Mouse (Mus musculus): ENCODE measurements around the gene Pram1. TPM values are rescaled to one million over a fixed set of nuclear protein-coding genes. Genes with fewer than 3 reads are reported as not detected.

The Pram1 gene
- polyA plus RNA-seq, 1 experiment from 2014 or later, result 4.2 TPM

- Histone ChIP-seq H3K9me3 (replicated peaks) (no peaks in the 10 kb centered on the region), H3K27me3 (no peaks in the 10 kb centered on the region), H3K4me1 (replicated peaks) (peaks cover 27% of the 10 kb centered on the region), H3K9ac (no peak overlapping the region), H3K4me2 (no peak overlapping the region), H3K4me3 (replicated peaks) (no peak overlapping the region), H3K36me3 (replicated peaks) (peaks cover 70% of the 10 kb centered on the region), H3K27ac (replicated peaks) (peak overlapping the region; percentile 38; the same call in 1 of the 2 replicates)
- 11% methylated on average over 3 of the region's 3 CpGs for WGBS (ENCODE audit: insufficient replicate concordance)
- ATAC-seq (ENCODE audit: insufficient read depth), result peak; percentile 80
These were observed 29.0 kb downstream of the Pram1 start for GRCm38 (mm10) chr17:33666813-33667212.

- Histone ChIP-seq H3K4me3 (replicated peaks) (no peak overlapping the region), H3K27me3 (no peaks in the 10 kb centered on the region), H3K36me3 (replicated peaks) (peaks cover 55% of the 10 kb centered on the region), H3K9ac (no peak overlapping the region), H3K27ac (replicated peaks) (no peak overlapping the region), H3K4me2 (no peak overlapping the region), H3K9me3 (replicated peaks) (no peaks in the 10 kb centered on the region), H3K4me1 (replicated peaks) (peaks cover 40% of the 10 kb centered on the region)
- ATAC-seq (ENCODE audit: insufficient read depth), result no peak
- WGBS (ENCODE audit: insufficient replicate concordance), result 88% methylated on average over 3 of the region's 3 CpGs
These were observed 31.8 kb downstream of the Pram1 start for GRCm38 (mm10) chr17:33669681-33670080.

- WGBS (ENCODE audit: insufficient replicate concordance), result 77% methylated on average over 1 of the region's 1 CpGs
- Histone ChIP-seq H3K27ac (replicated peaks) (no peak overlapping the region), H3K9ac (no peak overlapping the region), H3K4me3 (replicated peaks) (no peak overlapping the region), H3K27me3 (no peaks in the 10 kb centered on the region), H3K36me3 (replicated peaks) (peaks cover 47% of the 10 kb centered on the region), H3K9me3 (replicated peaks) (no peaks in the 10 kb centered on the region), H3K4me2 (no peak overlapping the region), H3K4me1 (replicated peaks) (peaks cover 41% of the 10 kb centered on the region)
- ATAC-seq (ENCODE audit: insufficient read depth), result no peak
These were observed 36.0 kb downstream of the Pram1 start for GRCm38 (mm10) chr17:33673837-33674236.

GRCm38 (mm10) chr17:33675452-33675851, 37.6 kb downstream of the Pram1 start:
- Histone ChIP-seq H3K27ac (replicated peaks) (no peak overlapping the region), H3K9ac (no peak overlapping the region), H3K9me3 (replicated peaks) (no peaks in the 10 kb centered on the region), H3K27me3 (no peaks in the 10 kb centered on the region), H3K4me3 (replicated peaks) (no peak overlapping the region), H3K36me3 (replicated peaks) (peaks cover 46% of the 10 kb centered on the region), H3K4me1 (replicated peaks) (peaks cover 46% of the 10 kb centered on the region), H3K4me2 (no peak overlapping the region)
- no peak for ATAC-seq (ENCODE audit: insufficient read depth)

- ATAC-seq (ENCODE audit: insufficient read depth), result no peak
These were observed 38.2 kb downstream of the Pram1 start for GRCm38 (mm10) chr17:33676086-33676485.

GRCm38 (mm10) chr17:33678771-33679170, 40.9 kb downstream of the Pram1 start:
- Histone ChIP-seq H3K9ac (no peak overlapping the region), H3K9me3 (replicated peaks) (no peaks in the 10 kb centered on the region), H3K4me3 (replicated peaks) (no peak overlapping the region), H3K4me2 (no peak overlapping the region), H3K36me3 (replicated peaks) (peaks cover 57% of the 10 kb centered on the region), H3K27ac (replicated peaks) (no peak overlapping the region), H3K27me3 (no peaks in the 10 kb centered on the region), H3K4me1 (replicated peaks) (peaks cover 57% of the 10 kb centered on the region)
- ATAC-seq (ENCODE audit: insufficient read depth), result no peak

More at GRCm38 (mm10) chr17:33676086-33676485, 38.2 kb downstream of the Pram1 start:
- Histone ChIP-seq H3K9ac (no peak overlapping the region), H3K4me3 (replicated peaks) (no peak overlapping the region), H3K27ac (replicated peaks) (no peak overlapping the region), H3K27me3 (no peaks in the 10 kb centered on the region), H3K4me1 (replicated peaks) (peaks cover 46% of the 10 kb centered on the region), H3K4me2 (no peak overlapping the region), H3K36me3 (replicated peaks) (peaks cover 49% of the 10 kb centered on the region), H3K9me3 (replicated peaks) (no peaks in the 10 kb centered on the region)
- WGBS (ENCODE audit: insufficient replicate concordance), result 87% methylated on average over 2 of the region's 2 CpGs

- H3K36me3 ChIP-seq (replicated peaks), result peaks cover 54% of the 10 kb centered on the region
These were observed 43.9 kb downstream of the Pram1 start for GRCm38 (mm10) chr17:33681767-33682166.

GRCm38 (mm10) chr17:33684671-33685231, 46.9 kb downstream of the Pram1 start:
- H3K4me1 ChIP-seq (replicated peaks), result peaks cover 50% of the 10 kb centered on the region
- peak overlapping the region; percentile 94 for H3K9ac ChIP-seq
- H3K4me2 ChIP-seq, result peak overlapping the region; percentile 85
- ATAC-seq (ENCODE audit: insufficient read depth), result peak; percentile 70
- no peaks in the 10 kb centered on the region for H3K27me3 ChIP-seq
- no peaks in the 10 kb centered on the region for H3K9me3 ChIP-seq (replicated peaks)
- WGBS (ENCODE audit: insufficient replicate concordance), result under 1% methylated on average over 44 of the region's 44 CpGs
- H3K27ac ChIP-seq (replicated peaks), result peak overlapping the region; percentile 91
- H3K4me3 ChIP-seq (replicated peaks), result peak overlapping the region; percentile 73
- peaks cover 59% of the 10 kb centered on the region for H3K36me3 ChIP-seq (replicated peaks)

More at GRCm38 (mm10) chr17:33681767-33682166, 43.9 kb downstream of the Pram1 start:
- Histone ChIP-seq H3K27me3 (no peaks in the 10 kb centered on the region), H3K4me1 (replicated peaks) (peaks cover 64% of the 10 kb centered on the region), H3K9ac (no peak overlapping the region), H3K4me2 (peak overlapping the region; percentile 85), H3K9me3 (replicated peaks) (no peaks in the 10 kb centered on the region), H3K4me3 (replicated peaks) (no peak overlapping the region), H3K27ac (replicated peaks) (0 out of 2 replicates have a peak overlapping the region, but pooled peaks have one; percentile 7)
- no peak for ATAC-seq (ENCODE audit: insufficient read depth)

GRCm38 (mm10) chr17:33685249-33685653, 47.4 kb downstream of the Pram1 start:
- peaks cover 64% of the 10 kb centered on the region for H3K36me3 ChIP-seq (replicated peaks)
- ATAC-seq (ENCODE audit: insufficient read depth), result peak; percentile 95
- no peaks in the 10 kb centered on the region for H3K9me3 ChIP-seq (replicated peaks)
- peaks cover 50% of the 10 kb centered on the region for H3K4me1 ChIP-seq (replicated peaks)
- H3K27ac ChIP-seq (replicated peaks), result peak overlapping the region; percentile 91
- H3K27me3 ChIP-seq, result no peaks in the 10 kb centered on the region
- H3K4me3 ChIP-seq (replicated peaks), result peak overlapping the region; percentile 73
- peak overlapping the region; percentile 94 for H3K9ac ChIP-seq
- 0% methylated on average over 42 of the region's 42 CpGs for WGBS (ENCODE audit: insufficient replicate concordance)
- peak overlapping the region; percentile 85 for H3K4me2 ChIP-seq

- Histone ChIP-seq H3K4me3 (replicated peaks) (peak within 1 kb of the TSS; percentile 73), H3K4me2 (peak within 1 kb of the TSS; percentile 85), H3K27ac (replicated peaks) (peak within 1 kb of the TSS; percentile 91), H3K9me3 (replicated peaks) (no peaks in the 10 kb centered on the region), H3K9ac (no peak within 1 kb of the TSS), H3K4me1 (replicated peaks) (peaks cover 40% of the 10 kb centered on the region), H3K36me3 (replicated peaks) (peaks cover 74% of the 10 kb centered on the region), H3K27me3 (no peaks in the 10 kb centered on the region)
- 76% methylated on average over 1 of the region's 1 CpGs for WGBS (ENCODE audit: insufficient replicate concordance)
- ATAC-seq (ENCODE audit: insufficient read depth), result no peak
These were observed 48.9 kb downstream of the Pram1 start, which contains the start of gene Hnrnpm for GRCm38 (mm10) chr17:33686760-33687159. Gene Hnrnpm, minus strand, starts transcription at chr17:33686860.
